Mouse (Mus musculus) lung, postnatal 0 days (tissue): Measurements from ENCODE around the gene C130060K24Rik. TPM values are rescaled to one million over a fixed set of nuclear protein-coding genes. Genes with fewer than 3 reads are reported as not detected.

Source experiments
- ATAC-seq: fragments of 200-750 bp; cut with Nextera tagmentation; 2 replicates; pipeline ENCODE4 v1.8.0; 2017; ENCODE audit warnings: moderate library complexity
- DNase-seq: peaks from one replicate; pipeline ENCODE4 v3.0.0-alpha.2; 2016; ENCODE audit warnings: low spot score
- H3K27ac ChIP-seq: fragments of 300-500 bp; sonication (generic); 2 replicates; pipeline ENCODE4 v1.5.1; 2014; ENCODE audit warnings: antibody characterized with exemption, mild to moderate bottlenecking, low read length, mixed read lengths
- H3K27me3 ChIP-seq: fragments of 300-500 bp; sonication (generic); replicated peaks from 2 replicates; pipeline ENCODE4 v1.6.1; 2014; ENCODE audit warnings: low read length, mixed read lengths; ENCODE audit not compliant: insufficient read depth
- H3K36me3 ChIP-seq: fragments of 300-500 bp; sonication (generic); 2 replicates; pipeline ENCODE4 v1.6.1; 2014; ENCODE audit warnings: low read length, mixed read lengths; ENCODE audit not compliant: insufficient read depth
- H3K4me1 ChIP-seq: fragments of 300-500 bp; sonication (generic); 2 replicates; pipeline ENCODE4 v1.6.1; 2014; ENCODE audit warnings: antibody characterized with exemption, low read depth, low read length, mixed read lengths; ENCODE audit not compliant: insufficient read depth
- H3K4me2 ChIP-seq: fragments of 300-500 bp; sonication (generic); replicated peaks from 2 replicates; pipeline ENCODE4 v1.6.1; 2014; ENCODE audit warnings: low read depth, mild to moderate bottlenecking, low read length, moderate library complexity, mixed read lengths
- H3K4me3 ChIP-seq: fragments of 300-500 bp; sonication (generic); 2 replicates; pipeline ENCODE4 v1.5.1; 2014; ENCODE audit warnings: low read depth, low read length
- H3K9ac ChIP-seq: fragments of 300-500 bp; sonication (generic); replicated peaks from 2 replicates; pipeline ENCODE4 v1.6.1; 2014; ENCODE audit warnings: low read depth, mild to moderate bottlenecking
- H3K9me3 ChIP-seq: fragments of 300-500 bp; sonication (generic); 2 replicates; pipeline ENCODE4 v1.6.1; 2016; ENCODE audit warnings: low read length, mixed read lengths
- CTCF ChIP-seq: IDR thresholded peaks from 2 replicates; pipeline ENCODE4 v1.5.1; 2016; ENCODE audit warnings: antibody characterized with exemption, mild to moderate bottlenecking
- EP300 ChIP-seq: IDR thresholded peaks from 2 replicates; pipeline ENCODE4 v1.6.1; 2016; ENCODE audit warnings: antibody characterized with exemption, mild to moderate bottlenecking, control low read depth
- WGBS: fragments of 180-500 bp; shearing (Covaris S2); extraction: QIAGEN DNeasy Blood & Tissue Kit; methylation state at CpG from one replicate; pipeline ENCODE4 v1.1.7; 2014; 5-methylcytosine and 5-hydroxymethylcytosine counted together
- polyA plus RNA-seq: library from polyadenylated mRNA; unstranded; fragments of >200 nt; fragmentation: Nextera tagmentation; extraction: Ambion mirVana; gene quantifications from 2 replicates; pipeline ENCODE4 v1.2.1, GENCODE M21; 2015

C130060K24Rik gene
- polyA plus RNA-seq, 1 experiment from 2014 or later: not detected

GRCm38 (mm10) chr6:65470320-65470719 lies 89.4 kb downstream of the C130060K24Rik start:
- Histone ChIP-seq H3K9me3 (no peaks in the 10 kb centered on the region), H3K4me3 (no peak overlapping the region), H3K9ac (no peak overlapping the region), H3K4me2 (no peak overlapping the region), H3K36me3 (no peaks in the 10 kb centered on the region), H3K4me1 (no peaks in the 10 kb centered on the region), H3K27ac (no peak overlapping the region), H3K27me3 (no peaks in the 10 kb centered on the region)
- TF ChIP-seq CTCF: no peak
- no peak for TF ChIP-seq EP300
- DNase-seq (no peak), ATAC-seq (no peak)
- 87% methylated on average over 5 of the region's 5 CpGs for WGBS

GRCm38 (mm10) chr6:65472455-65472854 lies 91.5 kb downstream of the C130060K24Rik start:
- ATAC-seq (no peak), DNase-seq (no peak)
- H3K36me3 ChIP-seq: no peaks in the 10 kb centered on the region
- WGBS: 77% methylated on average over 7 of the region's 7 CpGs
- H3K4me1 ChIP-seq: no peaks in the 10 kb centered on the region
- no peaks in the 10 kb centered on the region for H3K9me3 ChIP-seq
- H3K4me3 ChIP-seq: no peak overlapping the region
- no peak overlapping the region for H3K9ac ChIP-seq
- H3K27ac ChIP-seq: no peak overlapping the region
- TF ChIP-seq EP300: no peak
- TF ChIP-seq CTCF: no peak
- H3K4me2 ChIP-seq: no peak overlapping the region
- no peaks in the 10 kb centered on the region for H3K27me3 ChIP-seq

- no peaks in the 10 kb centered on the region for H3K36me3 ChIP-seq
- H3K4me1 ChIP-seq: no peaks in the 10 kb centered on the region
- TF ChIP-seq CTCF: no peak
- no peak for TF ChIP-seq EP300
- no peaks in the 10 kb centered on the region for H3K27me3 ChIP-seq
- no peak overlapping the region for H3K4me3 ChIP-seq
- no peak overlapping the region for H3K27ac ChIP-seq
- ATAC-seq (no peak), DNase-seq (no peak)
- no peak overlapping the region for H3K4me2 ChIP-seq
- no peaks in the 10 kb centered on the region for H3K9me3 ChIP-seq
- no peak overlapping the region for H3K9ac ChIP-seq
Measured at GRCm38 (mm10) chr6:65498786-65499185, 117.9 kb downstream of the C130060K24Rik start.

Other genes with a start within 250 kb of the C130060K24Rik start
- 3.5 and 3.9 TPM in 2 replicates for gene Hpgds, start 236.2 kb upstream of the C130060K24Rik start, polyA plus RNA-seq
- gene Tnip3, start 144.2 kb downstream of the C130060K24Rik start, polyA plus RNA-seq: 2.3 and 3.2 TPM in 2 replicates